Mouse (Mus musculus): ENCODE data around the gene Ldha.

Gene Ldha

GRCm38 (mm10) chr7:46838104-46838671, 3.1 kb upstream of the Ldha start:
- DNase-seq (ENCODE audit: low spot score in 2 of 2), result peak; percentile 67 to 78

- peak; percentile 90 to 96 for DNase-seq (ENCODE audit: low spot score in 2 of 2)
These were observed 2.4 kb upstream of the Ldha start for GRCm38 (mm10) chr7:46838891-46839302.

- no peak for DNase-seq (ENCODE audit: low spot score in 2 of 2)
These were observed 1.8 kb upstream of the Ldha start for GRCm38 (mm10) chr7:46839446-46839845.

GRCm38 (mm10) chr7:46839861-46840260, 1.4 kb upstream of the Ldha start:
- DNase-seq (ENCODE audit: low spot score in 2 of 2), result no peak

- DNase-seq (ENCODE audit: low spot score in 2 of 2), result no peak
These were observed 949 bp upstream of the Ldha start for GRCm38 (mm10) chr7:46840326-46840725.

- no peak for DNase-seq (ENCODE audit: low spot score in 2 of 2)
These were observed 1.0 kb downstream of the Ldha start for GRCm38 (mm10) chr7:46842278-46842677.

- no peak for DNase-seq (ENCODE audit: low spot score in 2 of 2)
These were observed 2.3 kb downstream of the Ldha start for GRCm38 (mm10) chr7:46843576-46843975.

- DNase-seq (ENCODE audit: low spot score in 2 of 2), result peak; percentile 96
These were observed 4.1 kb downstream of the Ldha start for GRCm38 (mm10) chr7:46845211-46845977.

- DNase-seq (ENCODE audit: low spot score in 2 of 2), result peak; percentile 52 to 53
These were observed 4.8 kb downstream of the Ldha start for GRCm38 (mm10) chr7:46845978-46846485.

- DNase-seq (ENCODE audit: low spot score in 2 of 2), result peak; percentile 71 to 72
These were observed 5.4 kb downstream of the Ldha start for GRCm38 (mm10) chr7:46846486-46847244.

GRCm38 (mm10) chr7:46849287-46849686, 8.0 kb downstream of the Ldha start:
- no peak for DNase-seq (ENCODE audit: low spot score in 2 of 2)

GRCm38 (mm10) chr7:46851026-46851425, 9.8 kb downstream of the Ldha start:
- DNase-seq (ENCODE audit: low spot score in 2 of 2), result no peak

- no peak for DNase-seq (ENCODE audit: low spot score in 2 of 2)
These were observed 11.4 kb downstream of the Ldha start for GRCm38 (mm10) chr7:46852666-46853065.

- no peak for DNase-seq (ENCODE audit: low spot score in 2 of 2)
These were observed 12.1 kb downstream of the Ldha start for GRCm38 (mm10) chr7:46853365-46853764.

- no peak for DNase-seq (ENCODE audit: low spot score in 2 of 2)
These were observed 14.7 kb downstream of the Ldha start for GRCm38 (mm10) chr7:46855866-46856560.

- no peak for DNase-seq (ENCODE audit: low spot score in 2 of 2)
These were observed 16.2 kb downstream of the Ldha start for GRCm38 (mm10) chr7:46857436-46857835.

GRCm38 (mm10) chr7:46859031-46859430, 17.8 kb downstream of the Ldha start:
- DNase-seq (ENCODE audit: low spot score in 2 of 2), result no peak

- DNase-seq (ENCODE audit: low spot score in 2 of 2), result no peak
These were observed 19.7 kb downstream of the Ldha start, which contains the start of gene Ldhc for GRCm38 (mm10) chr7:46860996-46861395. Ldhc (plus strand) TSS chr7:46861203.

GRCm38 (mm10) chr7:46871988-46872387, 30.7 kb downstream of the Ldha start:
- no peak for DNase-seq (ENCODE audit: low spot score in 2 of 2)

- DNase-seq (ENCODE audit: low spot score in 2 of 2), result no peak
These were observed 35.6 kb downstream of the Ldha start for GRCm38 (mm10) chr7:46876841-46877240.

- no peak for DNase-seq (ENCODE audit: low spot score in 2 of 2)
These were observed 36.0 kb downstream of the Ldha start for GRCm38 (mm10) chr7:46877255-46877654.

GRCm38 (mm10) chr7:46879851-46880250, 38.6 kb downstream of the Ldha start:
- no peak for DNase-seq (ENCODE audit: low spot score in 2 of 2)

Data from right cerebral cortex, postnatal 10 days (tissue).